8 mouse cellular contexts compared by ENCODE assay signal in the genomic region with DNA sequence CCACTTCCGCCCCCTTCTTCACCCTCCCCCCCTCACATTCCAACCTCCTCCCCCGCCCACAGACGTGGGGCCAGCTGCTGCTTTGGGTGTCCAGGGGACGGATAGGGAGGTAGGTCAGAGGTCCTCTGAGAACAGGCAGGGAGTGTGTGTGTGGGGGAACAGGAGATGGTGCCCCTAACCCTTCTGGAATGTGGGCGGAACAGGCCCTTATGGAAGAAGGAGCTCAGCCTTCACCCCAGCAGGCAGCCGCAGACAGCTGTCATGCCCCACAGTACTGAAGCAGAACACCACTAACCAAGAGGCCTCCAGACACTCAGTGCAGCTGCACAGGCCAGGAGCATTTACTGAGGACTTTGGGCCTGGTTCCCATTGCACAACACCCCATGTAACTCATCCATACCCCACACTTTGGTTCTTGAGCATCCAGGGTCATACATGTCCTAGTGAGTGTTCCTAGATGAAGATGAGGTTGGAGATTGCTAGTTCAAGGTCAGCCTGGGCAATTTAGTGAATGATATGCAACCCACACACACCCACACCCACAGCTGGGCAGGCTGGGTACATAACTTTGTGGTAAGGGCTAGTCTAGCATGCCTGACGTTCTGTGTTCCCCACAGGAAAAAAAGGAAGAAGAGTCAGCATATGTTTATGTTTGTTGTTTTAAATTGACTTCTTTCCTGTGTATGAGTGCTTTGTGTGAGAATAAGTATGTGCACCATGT. TPM values are rescaled to one million over a fixed set of nuclear protein-coding genes. Genes with fewer than 3 reads are reported as not detected.
DNase-seq lines count a peak whose midpoint lies in the region; ATAC-seq and TF ChIP-seq lines count a peak whose summit lies in the region.

No protein-coding gene starts in this region.

- H3K27me3 ChIP-seq in embryonic facial prominence, embryonic 13.5 days: no peaks in the 10 kb centered on the region
- no peaks in the 10 kb centered on the region for H3K27me3 ChIP-seq in hindbrain, postnatal 0 days (ENCODE audit: insufficient read depth, low read length)
- no peaks in the 10 kb centered on the region for H3K27me3 ChIP-seq in liver, embryonic 13.5 days

- peaks cover 10% of the 10 kb centered on the region for H3K36me3 ChIP-seq in embryonic facial prominence, embryonic 13.5 days
- peaks cover 3% of the 10 kb centered on the region for H3K36me3 ChIP-seq in hindbrain, postnatal 0 days (ENCODE audit: insufficient read depth, low read length)
- H3K36me3 ChIP-seq in liver, embryonic 13.5 days: peaks cover 10% of the 10 kb centered on the region

- no peak for ATAC-seq in embryonic facial prominence, embryonic 13.5 days (ENCODE audit: insufficient number of reproducible peaks, insufficient read depth, low FRiP score, low TSS enrichment, low read depth)
- no peak for ATAC-seq in hindbrain, postnatal 0 days
- no peak for ATAC-seq in liver, embryonic 13.5 days (ENCODE audit: low read depth)

- H3K27ac ChIP-seq in embryonic facial prominence, embryonic 13.5 days: peak overlapping the region; percentile 95
- H3K27ac ChIP-seq in hindbrain, postnatal 0 days: peak overlapping the region; percentile 20; the same call in 1 of the 2 replicates
- H3K27ac ChIP-seq in liver, embryonic 13.5 days: peak overlapping the region; percentile 92

- DNase-seq in spleen, postnatal 4 days (ENCODE audit: low spot score in 2 of 2): peak; percentile 25 to 70
- DNase-seq in spleen, adult 18-20 months: no peak
- DNase-seq in hindbrain, postnatal 0 days (ENCODE audit: low spot score): no peak
- DNase-seq in liver, embryonic 13.5 days: no peak
- peak; percentile 42 for DNase-seq in skeletal muscle tissue, adult 2 months (ENCODE audit: low read depth, low spot score)
- DNase-seq in left cerebral cortex, adult 18-20 months (ENCODE audit: low spot score in 2 of 2): no peak
- no peak for DNase-seq in layer of hippocampus, adult 9-11 months

- H3K9me3 ChIP-seq in embryonic facial prominence, embryonic 13.5 days: no peaks in the 10 kb centered on the region
- no peaks in the 10 kb centered on the region for H3K9me3 ChIP-seq in hindbrain, postnatal 0 days (ENCODE audit: low read length)
- H3K9me3 ChIP-seq in liver, embryonic 13.5 days (replicated peaks): no peaks in the 10 kb centered on the region

- WGBS in embryonic facial prominence, embryonic 13.5 days: 6% methylated on average over 6 of the region's 7 CpGs
- WGBS in hindbrain, postnatal 0 days: 15% methylated on average over 6 of the region's 7 CpGs
- 29% methylated on average over 6 of the region's 7 CpGs for WGBS in liver, embryonic 13.5 days (ENCODE audit: insufficient replicate concordance)

- TF ChIP-seq CTCF in hindbrain, postnatal 0 days (IDR thresholded peaks at IDR 0.05; ENCODE audit: low read depth): no peak

- peaks cover 88% of the 10 kb centered on the region for H3K4me1 ChIP-seq in embryonic facial prominence, embryonic 13.5 days
- H3K4me1 ChIP-seq in hindbrain, postnatal 0 days (ENCODE audit: insufficient read depth, low read length): peaks cover 24% of the 10 kb centered on the region
- peaks cover 93% of the 10 kb centered on the region for H3K4me1 ChIP-seq in liver, embryonic 13.5 days (replicated peaks)

- peak overlapping the region; percentile 47 for H3K4me3 ChIP-seq in embryonic facial prominence, embryonic 13.5 days
- H3K4me3 ChIP-seq in hindbrain, postnatal 0 days (ENCODE audit: low read length): no peak overlapping the region
- H3K4me3 ChIP-seq in liver, embryonic 13.5 days (replicated peaks): peak overlapping the region; percentile 59

- peak overlapping the region; percentile 76 for H3K4me2 ChIP-seq in embryonic facial prominence, embryonic 13.5 days
- H3K4me2 ChIP-seq in hindbrain, postnatal 0 days (ENCODE audit: low read depth, low read length): peak overlapping the region; percentile 57
- peak overlapping the region; percentile 95 for H3K4me2 ChIP-seq in liver, embryonic 13.5 days

- peak overlapping the region; percentile 59 for H3K9ac ChIP-seq in embryonic facial prominence, embryonic 13.5 days
- H3K9ac ChIP-seq in hindbrain, postnatal 0 days (replicated peaks; ENCODE audit: low read length): no peak overlapping the region
- H3K9ac ChIP-seq in liver, embryonic 13.5 days: peak overlapping the region; percentile 74

RNA-seq across cellular contexts. Expression of a gene that starts 4.1 kb away (rescaled TPM):
- 142 and 162 TPM in 2 replicates for polyA plus RNA-seq in embryonic facial prominence, embryonic 13.5 days (2015; fragmentation: Nextera tagmentation; extraction: Ambion mirVana)
- total RNA-seq in hindbrain, postnatal 0 days (2014; rRNA removed): 257 and 261 TPM in 2 replicates
- 730 and 732 TPM in 2 replicates for polyA plus RNA-seq in hindbrain, postnatal 0 days (2015; fragmentation: Nextera tagmentation; extraction: Ambion mirVana)
- 19.5 and 21.9 TPM in 2 replicates for polyA plus RNA-seq in liver, embryonic 13.5 days (2015; fragmentation: Nextera tagmentation; extraction: Ambion mirVana)
- total RNA-seq in left cerebral cortex, adult 18-20 months (2021): 10 to 100 TPM; 89.7 to 94.6 TPM

RNA-seq across cellular contexts. Expression of a gene that starts 11.1 kb away (rescaled TPM):
- 11.0 and 11.6 TPM in 2 replicates for polyA plus RNA-seq in embryonic facial prominence, embryonic 13.5 days (2015; fragmentation: Nextera tagmentation; extraction: Ambion mirVana)
- total RNA-seq in hindbrain, postnatal 0 days (2014; rRNA removed): 2.6 and 3.2 TPM in 2 replicates
- polyA plus RNA-seq in hindbrain, postnatal 0 days (2015; fragmentation: Nextera tagmentation; extraction: Ambion mirVana): 4.3 and 4.4 TPM in 2 replicates
- polyA plus RNA-seq in liver, embryonic 13.5 days (2015; fragmentation: Nextera tagmentation; extraction: Ambion mirVana): 14.8 and 15.1 TPM in 2 replicates
- 1 to 10 TPM; 6.8 to 7.0 TPM for total RNA-seq in left cerebral cortex, adult 18-20 months (2021)

RNA-seq across cellular contexts. Expression of a gene that starts 13.6 kb away (rescaled TPM):
- polyA plus RNA-seq in embryonic facial prominence, embryonic 13.5 days (2015; fragmentation: Nextera tagmentation; extraction: Ambion mirVana): 21.2 and 25.7 TPM in 2 replicates
- 146 and 172 TPM in 2 replicates for total RNA-seq in hindbrain, postnatal 0 days (2014; rRNA removed)
- 14.7 and 15.8 TPM in 2 replicates for polyA plus RNA-seq in hindbrain, postnatal 0 days (2015; fragmentation: Nextera tagmentation; extraction: Ambion mirVana)
- polyA plus RNA-seq in liver, embryonic 13.5 days (2015; fragmentation: Nextera tagmentation; extraction: Ambion mirVana): 3.0 and 3.3 TPM in 2 replicates
- 100 to 1,000 TPM; 105 TPM for total RNA-seq in left cerebral cortex, adult 18-20 months (2021)

RNA-seq across cellular contexts. Expression of a gene that starts 17.6 kb away (rescaled TPM):
- 26.8 and 38.8 TPM in 2 replicates for polyA plus RNA-seq in embryonic facial prominence, embryonic 13.5 days (2015; fragmentation: Nextera tagmentation; extraction: Ambion mirVana)
- total RNA-seq in hindbrain, postnatal 0 days (2014; rRNA removed): 24.0 and 32.8 TPM in 2 replicates
- 23.2 and 23.8 TPM in 2 replicates for polyA plus RNA-seq in hindbrain, postnatal 0 days (2015; fragmentation: Nextera tagmentation; extraction: Ambion mirVana)
- polyA plus RNA-seq in liver, embryonic 13.5 days (2015; fragmentation: Nextera tagmentation; extraction: Ambion mirVana): 0.98 and 1.1 TPM in 2 replicates
- 1 to 10 TPM; 7.0 to 8.2 TPM for total RNA-seq in left cerebral cortex, adult 18-20 months (2021)

RNA-seq across cellular contexts. Expression of a gene that starts 21.0 kb away (rescaled TPM):
- polyA plus RNA-seq in embryonic facial prominence, embryonic 13.5 days (2015; fragmentation: Nextera tagmentation; extraction: Ambion mirVana): 6.8 and 9.8 TPM in 2 replicates
- total RNA-seq in hindbrain, postnatal 0 days (2014; rRNA removed): 270 and 288 TPM in 2 replicates
- polyA plus RNA-seq in hindbrain, postnatal 0 days (2015; fragmentation: Nextera tagmentation; extraction: Ambion mirVana): 95.5 and 106 TPM in 2 replicates
- 0.54 and 0.69 TPM in 2 replicates for polyA plus RNA-seq in liver, embryonic 13.5 days (2015; fragmentation: Nextera tagmentation; extraction: Ambion mirVana)
- total RNA-seq in left cerebral cortex, adult 18-20 months (2021): 100 to 1,000 TPM; 418 to 437 TPM

Comparison
In these comparisons a context has a peak if more than half of its experiments do, and no peak if none do; other contexts are left out.
1. DNase-seq: peak in spleen, postnatal 4 days (2 of 2) and skeletal muscle tissue, adult 2 months (single experiment); none in spleen, adult 18-20 months (0 of 2), hindbrain, postnatal 0 days (single experiment), liver, embryonic 13.5 days (single experiment), left cerebral cortex, adult 18-20 months (0 of 2) and layer of hippocampus, adult 9-11 months (single experiment).
2. H3K27ac ChIP-seq: peak in every context shown above with its lines; median percentile 95 in embryonic facial prominence, embryonic 13.5 days; 92 in liver, embryonic 13.5 days; 20 in hindbrain, postnatal 0 days.
3. Peak in every context shown above with its lines, with median percentiles within 50 percentile points of each other: H3K4me2 ChIP-seq.